Mouse (Mus musculus) MEL (cell line): Measurements from ENCODE around the gene Mta3. TPM values are rescaled to one million over a fixed set of nuclear protein-coding genes. Genes with fewer than 3 reads are reported as not detected.

ENCODE experiments used
- DNase-seq: peaks from one replicate; pipeline ENCODE4 v3.0.0; 2011; ENCODE audit warnings: low read depth, low spot score
- H3K27ac ChIP-seq: 2 replicates; pipeline ENCODE4 v1.5.1; 2012; ENCODE audit warnings: low read depth, mild to moderate bottlenecking, control low read depth, low read length, moderate library complexity; ENCODE audit not compliant: control insufficient read depth
- H3K27me3 ChIP-seq, 2 experiments: fragments of 150-350 bp in 1 of 2; sonication (generic) in 1 of 2; 2 replicates each; pipeline ENCODE4 v1.6.1; 2012; ENCODE audit warnings: low read length in 2 of 2, mild to moderate bottlenecking in 2 of 2, improper control_type of control experiment in 1 of 2, moderate library complexity in 1 of 2; ENCODE audit not compliant: insufficient read depth in 2 of 2, control insufficient read depth in 1 of 2
- H3K36me3 ChIP-seq, 2 experiments: 2 replicates each; pipeline ENCODE4 v1.6.1; 2012 to 2014; ENCODE audit warnings: low read length in 2 of 2, improper control_type of control experiment in 1 of 2, inconsistent platforms in 1 of 2, mild to moderate bottlenecking in 1 of 2; ENCODE audit not compliant: insufficient read depth in 2 of 2, control insufficient read depth in 1 of 2
- H3K4me1 ChIP-seq, 2 experiments: fragments of 150-350 bp in 1 of 2; sonication (generic) in 1 of 2; 2 replicates each; pipeline ENCODE4 v1.6.1; 2012; ENCODE audit warnings: low read length in 2 of 2, improper control_type of control experiment in 1 of 2, mild to moderate bottlenecking in 1 of 2; ENCODE audit not compliant: insufficient read depth in 2 of 2, control insufficient read depth in 1 of 2
- H3K4me3 ChIP-seq, 2 experiments: fragments of 150-350 bp in 1 of 2; sonication (generic) in 1 of 2; 2 replicates each; pipeline ENCODE4 v1.5.1; 2012; ENCODE audit warnings: low read depth in 2 of 2, low read length in 2 of 2, mild to moderate bottlenecking in 2 of 2, moderate library complexity in 2 of 2, control low read depth in 1 of 2, improper control_type of control experiment in 1 of 2; ENCODE audit not compliant: control insufficient read depth in 1 of 2, insufficient read depth in 1 of 2
- H3K79me2 ChIP-seq: 2 replicates; pipeline ENCODE4 v1.6.1; 2012; ENCODE audit warnings: mild to moderate bottlenecking, low read length, moderate library complexity; ENCODE audit not compliant: control insufficient read depth, poor library complexity, insufficient read depth
- H3K9ac ChIP-seq: 2 replicates; pipeline ENCODE4 v1.6.1; 2012; ENCODE audit warnings: low read depth, mild to moderate bottlenecking, control low read depth, low read length, moderate library complexity; ENCODE audit not compliant: control insufficient read depth, poor library complexity, severe bottlenecking
- H3K9me3 ChIP-seq: fragments of 150-350 bp; sonication (generic); replicated peaks from 2 replicates; pipeline ENCODE4 v1.6.1; 2012; ENCODE audit warnings: mild to moderate bottlenecking, low read length, improper control_type of control experiment, moderate library complexity; ENCODE audit not compliant: insufficient read depth
- CTCF ChIP-seq, 3 experiments: IDR thresholded peaks in 2 of 3; conservative IDR thresholded peaks in 1 of 3; 2 replicates each; pipeline ENCODE4 v1.5.1; 2011 to 2012; ENCODE audit warnings: low read length in 3 of 3, low read depth in 2 of 3, mild to moderate bottlenecking in 2 of 3, improper control_type of control experiment in 1 of 3, inconsistent platforms in 1 of 3, mixed read lengths in 1 of 3, moderate library complexity in 1 of 3; ENCODE audit not compliant: control insufficient read depth in 1 of 3, insufficient read depth in 1 of 3, poor library complexity in 1 of 3, severe bottlenecking in 1 of 3
- E2F4 ChIP-seq: IDR thresholded peaks from 2 replicates; pipeline ENCODE4 v1.6.1; 2011; ENCODE audit warnings: low read depth, low read length, improper control_type of control experiment, borderline replicate concordance
- ELF1 ChIP-seq: IDR thresholded peaks from 2 replicates; pipeline ENCODE4 v1.6.1; 2014; ENCODE audit warnings: low read depth, mild to moderate bottlenecking, inconsistent platforms, low read length, improper control_type of control experiment, moderate library complexity
- ETS1 ChIP-seq: IDR thresholded peaks from 2 replicates; pipeline ENCODE4 v1.6.1; 2012; ENCODE audit warnings: low read depth, mild to moderate bottlenecking, inconsistent platforms, low read length, improper control_type of control experiment, moderate library complexity
- KAT2A ChIP-seq: conservative IDR thresholded peaks from 2 replicates; pipeline ENCODE4 v1.6.1; 2012; ENCODE audit warnings: low read depth, low read length, improper control_type of control experiment, inconsistent platforms
- MEF2A ChIP-seq: IDR thresholded peaks from 2 replicates; pipeline ENCODE4 v1.6.1; 2014; ENCODE audit warnings: low read depth, mild to moderate bottlenecking, inconsistent platforms, low read length, improper control_type of control experiment; ENCODE audit not compliant: poor library complexity, insufficient replicate concordance, severe bottlenecking; ENCODE audit errors: extremely low read depth
- NELFE ChIP-seq: IDR thresholded peaks from 2 replicates; pipeline ENCODE4 v1.6.1; 2011; ENCODE audit warnings: low read depth, low read length, improper control_type of control experiment
- RAD21 ChIP-seq: IDR thresholded peaks from 2 replicates; pipeline ENCODE4 v1.6.1; 2011; ENCODE audit warnings: mild to moderate bottlenecking, low read depth, low read length, improper control_type of control experiment
- RCOR1 ChIP-seq: IDR thresholded peaks from 2 replicates; pipeline ENCODE4 v1.6.1; 2012; ENCODE audit warnings: low read depth, mild to moderate bottlenecking, inconsistent platforms, low read length, improper control_type of control experiment
- TAL1 ChIP-seq: IDR thresholded peaks from 2 replicates; pipeline ENCODE4 v1.6.1; 2012; ENCODE audit warnings: mild to moderate bottlenecking, inconsistent platforms, low read length, moderate library complexity, mixed read lengths
- TCF12 ChIP-seq: IDR thresholded peaks from 2 replicates; pipeline ENCODE4 v1.6.1; 2014; ENCODE audit warnings: low read depth, mild to moderate bottlenecking, inconsistent platforms, low read length, improper control_type of control experiment, moderate library complexity
- USF1 ChIP-seq: IDR thresholded peaks from 2 replicates; pipeline ENCODE4 v1.6.1; 2014; ENCODE audit warnings: low read depth, mild to moderate bottlenecking, inconsistent platforms, low read length, improper control_type of control experiment, moderate library complexity
- ZC3H11A ChIP-seq: IDR thresholded peaks from 2 replicates; pipeline ENCODE4 v1.6.1; 2012; ENCODE audit warnings: low read depth, mild to moderate bottlenecking, inconsistent platforms, low read length, improper control_type of control experiment
- polyA plus RNA-seq, 2 experiments: library from polyadenylated mRNA; stranded (reverse) in 1 of 2; unstranded in 1 of 2; fragments of >175 nt in 1 of 2; fragments of >200 nt in 1 of 2; gene quantifications; 2 replicates each; pipeline versions ENCODE4 v1.2.1 to v1.2.4; 2012; ENCODE audit warnings: low replicate concordance in 2 of 2, low read depth in 1 of 2; ENCODE audit not compliant: insufficient read length in 2 of 2, insufficient read depth in 1 of 2, missing spikeins in 1 of 2
- total RNA-seq: library from RNA; depleted of rRNA; stranded (reverse); fragments of 300-350 nt; gene quantifications from 2 replicates; pipeline ENCODE4 v1.2.3, GENCODE M21; 2012; rRNA removed

Mta3 gene
- total and polyA plus RNA-seq, 3 experiments = 28.8 to 58.2 TPM; not detected in 1

DNA sequence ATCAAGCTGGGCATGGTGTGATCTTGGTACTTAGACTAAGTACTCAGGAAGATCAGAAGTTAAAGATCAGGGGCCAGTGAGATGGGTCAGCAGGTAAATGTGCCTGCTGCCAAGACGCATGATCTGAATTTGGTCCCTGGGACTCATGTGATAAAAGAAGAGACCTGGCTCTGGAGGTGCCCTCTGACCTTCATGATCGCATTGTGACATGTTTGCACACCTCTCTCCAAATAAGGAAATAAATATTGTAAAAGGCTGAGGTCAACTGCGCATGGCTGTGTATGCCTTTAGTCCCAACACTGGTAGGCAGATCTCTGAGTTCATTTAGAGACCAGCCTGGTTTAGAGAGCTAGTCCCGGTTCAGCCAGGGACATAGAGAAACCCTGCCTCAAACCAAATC lies 164.4 kb downstream of the Mta3 start:
- Histone ChIP-seq H3K27ac (no peak overlapping the region), H3K9ac (no peak overlapping the region), H3K27me3 (no peaks in the 10 kb centered on the region), H3K4me3 (no peak overlapping the region), H3K4me1 (no peaks in the 10 kb centered on the region), H3K36me3 (0 out of 4 replicates have a peak, but pooled peaks cover 0 to 2% of the 10 kb centered on the region in 2 experiments), H3K79me2 (no peaks in the 10 kb centered on the region), H3K9me3 (no peaks in the 10 kb centered on the region)
- no peak for DNase-seq
- TF ChIP-seq KAT2A (no peak), NELFE (no peak), CTCF (IDR thresholded peaks at IDR 0.05 in 2 of 3, conservative IDR thresholded peaks at IDR 0.05 in 1 of 3; ENCODE audit: control insufficient read depth in 1 of 3, insufficient read depth in 1 of 3, low read depth in 2 of 3, low read length in 3 of 3, poor library complexity in 1 of 3, severe bottlenecking in 1 of 3) (no peak), RAD21 (no peak), ELF1 (no peak), MEF2A (no peak), E2F4 (no peak), RCOR1 (no peak), USF1 (no peak), TAL1 (no peak), ETS1 (no peak), TCF12 (no peak), ZC3H11A (no peak)

Other genes with a start within 250 kb of the Mta3 start
- gene Cox7a2l, start 188.8 kb upstream of the Mta3 start, total RNA-seq = 203 and 206 TPM in 2 replicates
- 100 to 1,000 TPM in 1 of 2 experiments, not detected in 1; 206 TPM for gene Cox7a2l, start 188.8 kb upstream of the Mta3 start, polyA plus RNA-seq
- not detected in 2 replicates for gene Kcng3, start 74.3 kb upstream of the Mta3 start, total RNA-seq
- gene Kcng3, start 74.3 kb upstream of the Mta3 start, polyA plus RNA-seq = not detected
- 1.2 and 1.5 TPM in 2 replicates for gene Haao, start 141.8 kb downstream of the Mta3 start, total RNA-seq
- 1 to 10 TPM in 1 of 2 experiments, not detected in 1; 2.8 TPM for gene Haao, start 141.8 kb downstream of the Mta3 start, polyA plus RNA-seq